Mouse (Mus musculus) gastrocnemius, postnatal 25 days (tissue): ENCODE measurements around the gene Xpo6. TPM values are rescaled to one million over a fixed set of nuclear protein-coding genes. Genes with fewer than 3 reads are reported as not detected.
A peak's percentile ranks its signal among the peaks of the same experiment; 100 is the strongest.

Experiments used
- DNase-seq: peaks from one replicate; pipeline ENCODE4 v3.0.0; 2022
- total RNA-seq, 2 experiments: library from RNA; stranded (reverse); gene quantifications; 1 replicate in 1 of 2; 2 replicates in 1 of 2; pipeline ENCODE4 v1.2.3; 2021

The Xpo6 gene
- total RNA-seq, 2 experiments from 2014 or later = 15.8 to 16.0 TPM

DNA sequence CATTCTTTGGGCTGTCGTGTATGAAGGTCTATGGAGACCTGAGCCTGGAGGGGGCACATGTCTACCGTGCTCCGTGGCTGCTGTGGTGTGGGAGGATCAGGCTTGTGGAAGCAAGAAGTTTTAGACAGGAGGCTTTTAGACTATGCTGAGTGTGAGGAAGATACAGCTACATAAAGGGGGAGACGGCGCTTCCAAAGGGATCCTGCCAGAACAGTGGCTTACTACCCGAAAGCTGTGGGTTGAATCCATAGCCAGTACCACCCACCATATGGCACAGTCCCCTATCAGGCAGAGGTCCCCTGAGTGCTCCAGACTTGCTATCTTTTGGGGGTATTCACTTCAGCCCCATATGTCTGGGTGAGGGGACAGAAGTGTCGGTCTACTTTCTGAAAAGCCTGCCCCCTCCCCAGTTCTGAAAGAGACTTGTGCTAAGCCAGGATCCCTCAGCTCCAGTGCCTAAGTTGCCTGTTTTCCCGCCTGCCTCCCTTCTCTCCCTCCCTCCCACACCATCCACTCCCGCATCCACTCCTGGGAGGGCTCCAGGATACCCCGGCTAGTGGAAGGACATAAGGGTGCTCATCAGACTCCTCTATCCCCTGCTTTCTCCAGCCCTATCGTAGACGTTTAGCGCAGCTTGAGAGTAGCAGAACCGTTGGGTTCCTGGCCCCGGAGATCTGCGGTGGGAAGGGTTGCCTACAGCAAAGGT, 119.2 kb downstream of the Xpo6 start:
- no peak for DNase-seq

DNA sequence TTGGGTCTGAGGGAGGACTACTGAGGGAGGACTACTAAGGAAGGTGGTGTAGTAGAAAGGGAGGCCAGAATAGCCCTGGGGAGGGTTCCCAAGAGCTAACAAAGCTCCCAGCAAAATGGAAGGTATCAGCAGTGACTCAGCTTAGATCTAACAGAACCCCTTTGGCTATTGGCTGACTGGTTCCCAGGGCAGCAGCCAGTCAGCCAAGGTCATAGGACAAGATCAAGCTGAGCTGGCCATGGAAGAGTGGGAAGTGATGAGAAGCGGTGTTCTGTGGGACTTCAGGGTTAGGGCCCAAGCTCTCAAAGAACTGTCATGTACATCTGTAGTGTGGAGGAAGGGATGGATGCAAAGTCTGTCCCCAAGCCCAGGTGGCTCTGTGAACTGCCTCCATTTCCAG, 123.4 kb downstream of the Xpo6 start:
- DNase-seq = no peak

DNA sequence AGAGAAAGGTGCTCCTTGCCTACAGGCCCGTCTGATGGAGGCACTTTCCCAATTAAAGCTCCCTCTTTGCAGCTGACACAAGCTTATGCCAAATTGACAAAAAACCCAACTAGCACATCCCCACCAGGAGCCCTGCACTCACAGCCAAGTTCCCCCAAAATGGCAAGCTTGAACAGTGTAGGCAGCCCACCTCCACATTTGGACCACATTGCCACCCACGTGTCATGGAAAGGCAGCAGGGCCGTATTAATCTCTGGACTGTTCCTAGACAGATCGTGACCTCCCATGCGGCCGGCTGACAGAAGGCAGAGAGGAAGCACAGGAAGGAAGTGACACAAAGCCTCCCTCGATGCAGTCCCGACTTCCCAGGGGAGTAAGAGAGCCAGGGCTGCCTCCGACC, 125.2 kb downstream of the Xpo6 start:
- DNase-seq = no peak

DNA sequence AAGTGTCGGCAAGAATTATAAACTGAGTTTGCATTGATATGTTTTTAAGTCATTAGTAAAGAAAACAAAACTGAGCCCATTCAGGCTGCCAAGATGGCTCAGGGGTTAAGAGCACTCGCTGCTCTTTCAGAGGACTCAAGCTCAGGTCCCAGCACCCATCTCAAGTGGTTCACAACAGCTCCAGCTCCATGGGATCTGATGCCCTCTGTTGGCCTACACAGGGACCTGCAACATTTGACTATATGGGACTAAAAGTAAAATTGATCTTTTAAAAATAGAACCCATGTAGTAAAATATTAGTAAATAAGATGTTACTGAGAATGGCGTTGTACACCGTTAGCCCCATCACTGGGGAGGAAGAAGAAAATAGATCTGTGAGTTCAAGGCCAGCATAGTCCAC, 130.0 kb downstream of the Xpo6 start:
- no peak for DNase-seq

DNA sequence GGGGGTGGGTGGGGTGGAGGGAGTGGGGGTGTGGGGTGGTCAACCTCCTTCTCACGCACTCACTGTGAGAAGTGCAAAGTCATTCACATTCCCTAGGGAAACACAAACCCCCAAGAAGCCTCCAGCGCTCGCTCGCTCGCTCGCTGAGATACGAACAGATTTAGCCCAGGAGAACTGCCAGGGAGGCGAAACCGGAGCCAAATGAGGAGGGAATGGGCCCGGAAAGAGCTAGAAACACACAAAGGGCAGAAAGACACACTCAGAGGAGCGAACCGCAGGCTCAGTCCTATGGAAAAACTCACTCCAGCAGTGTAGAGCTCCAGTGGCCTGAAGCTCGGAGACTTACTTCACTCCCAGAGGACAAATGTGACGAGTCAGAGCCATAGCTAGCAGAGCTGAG, 133.5 kb downstream of the Xpo6 start:
- DNase-seq = peak; percentile 24

DNA sequence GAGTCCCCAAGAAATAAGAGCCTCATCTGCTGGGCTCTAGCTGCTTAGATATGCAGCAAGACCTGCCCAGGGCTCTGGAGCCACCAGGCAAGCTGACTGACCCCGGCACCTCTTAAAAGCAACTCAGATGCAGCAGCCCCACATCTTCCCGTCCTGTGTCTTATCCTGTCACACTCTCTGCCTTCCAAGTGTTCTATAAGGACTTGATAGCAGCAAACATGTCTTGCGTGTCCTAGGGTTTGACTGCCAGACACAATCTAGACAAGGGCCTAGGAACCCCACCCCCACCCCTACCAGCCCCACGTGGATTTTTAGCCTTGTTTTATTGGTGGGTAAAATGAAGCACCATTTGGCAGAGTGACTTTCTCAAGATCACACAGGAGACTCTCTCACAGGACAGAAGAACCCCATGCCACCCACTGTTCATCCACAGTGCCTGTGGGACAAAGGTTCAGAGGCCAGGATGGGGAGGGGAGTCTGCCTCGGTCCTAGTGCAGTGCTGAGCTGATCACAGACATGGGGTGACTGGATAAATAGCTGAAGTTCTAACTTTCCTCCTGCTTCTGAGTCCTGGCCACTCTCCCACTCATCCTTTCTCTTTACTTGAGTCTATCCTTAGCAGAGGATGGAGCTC, 134.9 kb downstream of the Xpo6 start:
- DNase-seq = no peak

DNA sequence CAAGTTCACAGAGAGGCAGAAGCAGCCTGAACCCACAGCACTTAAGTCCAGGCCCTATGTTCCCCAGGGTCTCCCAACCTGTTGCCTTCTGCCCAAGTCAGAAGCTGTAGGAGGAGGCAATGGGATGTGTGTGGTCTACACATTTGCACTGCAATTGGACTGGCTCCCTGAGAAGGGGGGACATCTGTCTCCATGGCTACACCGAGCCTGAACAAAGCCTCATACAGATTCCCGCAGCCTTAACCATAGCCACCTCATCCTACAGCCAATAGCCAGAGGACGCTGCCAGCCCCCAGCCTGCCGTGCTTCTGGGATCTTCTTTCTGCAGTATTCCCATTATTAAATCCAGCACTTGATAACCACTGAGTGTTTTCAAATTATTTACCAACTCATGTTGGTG, 138.1 kb downstream of the Xpo6 start:
- no peak for DNase-seq

DNA sequence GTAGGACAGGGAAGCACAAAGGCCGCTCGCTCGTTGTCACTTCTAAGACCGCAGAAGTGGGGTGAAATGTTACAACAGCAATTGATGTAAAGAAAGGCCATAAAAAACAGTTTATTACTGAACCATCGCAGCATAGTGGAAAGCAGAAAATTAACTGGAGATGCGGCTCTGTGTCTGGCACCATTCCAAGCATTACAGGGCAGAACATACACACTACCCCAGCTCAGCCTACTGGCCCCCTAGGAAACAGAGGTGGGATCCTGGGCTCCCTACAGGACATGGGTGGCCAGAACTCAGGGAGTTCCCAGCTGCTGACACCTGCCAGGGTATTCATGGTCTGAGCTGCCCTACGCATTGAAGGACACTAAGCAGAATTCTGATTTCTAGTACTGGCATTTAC, 141.4 kb downstream of the Xpo6 start:
- no peak for DNase-seq

DNA sequence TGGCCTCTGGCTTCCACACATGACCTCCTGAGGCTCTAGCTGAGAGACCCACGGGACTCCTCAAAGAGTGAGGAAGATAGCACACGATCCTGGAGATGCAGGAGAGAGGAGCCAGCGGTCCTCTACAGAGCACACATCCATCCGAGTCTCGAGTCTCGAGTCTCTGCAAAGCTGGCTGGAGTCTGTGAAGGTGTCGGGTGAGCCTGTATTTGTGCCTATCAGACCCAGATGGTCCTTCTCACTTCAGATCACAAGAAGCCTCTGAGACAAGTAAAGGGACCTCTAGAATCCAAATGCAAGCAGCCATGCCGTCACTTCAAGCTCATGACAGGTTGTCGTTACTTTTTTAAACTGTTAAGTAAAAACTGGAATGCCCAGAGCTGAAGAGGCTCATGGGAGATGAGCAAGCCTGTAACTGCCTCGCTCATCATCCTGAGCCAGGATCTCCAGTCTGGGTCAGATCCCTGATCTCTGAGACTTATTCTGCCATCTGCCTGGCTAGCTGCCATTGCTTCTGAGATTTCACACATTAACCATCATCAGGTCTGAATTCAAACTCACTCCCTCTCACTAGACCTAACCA, 142.9 kb downstream of the Xpo6 start:
- no peak for DNase-seq

DNA sequence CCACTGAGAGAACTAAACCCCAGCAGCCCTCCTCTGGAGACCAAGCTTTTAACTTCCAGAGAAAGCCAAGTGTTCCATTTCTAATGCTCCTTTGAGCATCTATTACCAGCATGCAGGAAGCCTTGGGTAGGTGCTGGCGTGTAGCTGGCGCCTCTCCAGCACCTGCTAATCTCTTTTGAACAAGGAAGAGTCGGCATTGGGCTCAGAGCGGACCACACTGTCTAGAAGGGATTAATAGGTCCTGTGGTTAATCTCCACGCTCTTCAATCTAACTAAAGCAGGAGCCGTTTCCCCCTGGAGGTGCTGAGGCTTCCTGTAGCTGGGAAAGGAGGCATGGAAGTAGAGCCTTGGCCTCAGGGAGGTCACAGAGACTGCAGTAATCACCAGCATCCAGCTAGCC, 145.7 kb downstream of the Xpo6 start:
- DNase-seq = no peak

DNA sequence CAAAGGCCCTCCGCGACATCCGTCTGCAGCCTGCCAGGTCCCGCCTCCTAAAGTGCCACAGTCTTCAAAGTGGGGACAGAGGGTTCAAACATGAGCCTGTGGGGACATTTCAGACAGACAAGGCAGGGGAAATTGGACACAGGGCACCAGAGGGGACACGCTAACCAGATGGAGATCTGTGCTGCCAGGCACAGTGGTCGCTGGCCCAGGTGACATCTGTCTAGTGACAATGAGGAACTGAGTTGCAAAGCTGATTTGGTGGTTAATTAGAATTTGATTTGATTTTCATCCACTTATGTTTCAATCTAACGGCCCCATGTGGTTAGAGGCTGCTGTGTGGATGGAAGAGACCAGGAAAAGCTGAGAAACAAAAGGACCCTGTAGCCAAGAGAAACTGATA, 146.7 kb downstream of the Xpo6 start:
- no peak for DNase-seq

DNA sequence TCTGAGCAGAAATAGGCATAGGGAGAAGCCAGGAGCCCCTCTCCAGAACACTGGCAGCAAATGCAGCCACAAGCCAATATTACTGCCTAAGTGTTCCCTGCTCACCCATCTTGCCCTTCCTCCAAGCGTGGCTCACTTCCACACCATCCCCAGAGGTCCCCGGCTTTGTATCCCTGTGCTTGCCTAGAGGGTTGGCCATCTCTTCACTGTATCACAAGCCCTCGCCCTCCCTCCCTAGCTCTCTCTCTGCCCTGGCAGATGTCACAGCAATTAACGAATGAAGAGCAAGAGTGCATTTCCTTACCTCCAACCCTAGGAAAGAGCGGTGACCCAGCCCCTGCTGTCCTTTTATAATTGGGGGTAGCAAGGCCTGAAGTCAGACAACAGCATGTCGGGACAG, 148.4 kb downstream of the Xpo6 start:
- no peak for DNase-seq

Other genes with a start within 250 kb of the Xpo6 start
- under 1 TPM in 1 of 2 experiments, not detected in 1; 0.08 TPM for gene Gsg1l, start 118.1 kb downstream of the Xpo6 start, total RNA-seq
- 10 to 100 TPM; 22.2 to 25.0 TPM for gene Sbk1, start 72.1 kb upstream of the Xpo6 start, total RNA-seq
- under 1 TPM in 1 of 2 experiments, not detected in 1; 0.43 TPM for gene Lat, start 169.1 kb upstream of the Xpo6 start, total RNA-seq
- gene Spns1, start 176.9 kb upstream of the Xpo6 start, total RNA-seq = 10 to 100 TPM; 22.9 to 23.3 TPM
- 1 to 10 TPM; 2.8 to 3.2 TPM for gene Nfatc2ip, start 196.2 kb upstream of the Xpo6 start, total RNA-seq
- under 1 TPM in 1 of 2 experiments, not detected in 1; 0.48 TPM for gene Cd19, start 214.4 kb upstream of the Xpo6 start, total RNA-seq
- 10 to 100 TPM; 11.2 to 14.6 TPM for gene Rabep2, start 228.3 kb upstream of the Xpo6 start, total RNA-seq